Mouse (Mus musculus): ENCODE measurements at regions not wholly inside any gene's neighbourhood (a gene's known extent, or its start where the extent isn't known, plus 50 kb on each side); places are given as distances from the start of the nearest gene placed in this dataset.

- TF ChIP-seq POLR2A (IDR thresholded peaks at IDR 0.05; ENCODE audit: extremely low read depth, insufficient read depth, low read length) (no peak), CTCF (IDR thresholded peaks at IDR 0.05; ENCODE audit: low read depth, low read length) (no peak)
Measured at GRCm38 (mm10) chr3:143986200-143986506, 218.9 kb downstream of the Lmo4 start.

Measured in liver, adult 2 months (tissue).